Mouse (Mus musculus): ENCODE measurements around the gene Pld6. TPM values are rescaled to one million over a fixed set of nuclear protein-coding genes. Genes with fewer than 3 reads are reported as not detected.

Pld6 gene
- total RNA-seq (2022): 1 to 10 TPM in 2 of 4 experiments, under 1 TPM in 2; 0.60 to 1.2 (median 0.89) TPM

- DNase-seq (ENCODE audit: low spot score): no peak
Observed at GRCm38 (mm10) chr11:59787199-59787781, at the start of gene Pld6. TSS of gene Pld6 (minus strand) at chr11:59787645.

- DNase-seq (ENCODE audit: low spot score): no peak
Observed at GRCm38 (mm10) chr11:59821625-59822024, 34.2 kb upstream of the Pld6 start.

DNA sequence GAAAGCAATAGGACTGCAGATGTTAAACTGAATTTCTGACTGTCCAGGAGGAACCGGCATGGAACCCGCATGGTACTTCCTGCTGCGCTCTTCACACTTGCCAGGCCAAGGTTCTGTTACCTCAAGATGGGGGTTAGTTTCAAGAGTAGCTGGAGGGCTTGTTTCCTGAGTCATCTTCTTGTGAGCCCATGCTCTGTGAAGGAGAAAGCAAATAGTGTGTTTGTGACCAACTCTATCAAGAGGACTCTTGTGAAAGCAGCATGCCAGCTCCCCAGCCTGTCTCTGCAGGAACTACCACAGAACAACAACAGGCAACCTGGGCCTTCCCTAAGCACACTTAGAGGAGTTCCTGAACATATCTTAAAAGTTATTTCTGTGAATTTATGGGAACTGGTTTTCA is 30.5 kb upstream of the Pld6 start:
- DNase-seq (ENCODE audit: low spot score): no peak

GRCm38 (mm10) chr11:59815482-59816065 is 28.1 kb upstream of the Pld6 start:
- no peak for DNase-seq (ENCODE audit: low spot score)

DNA sequence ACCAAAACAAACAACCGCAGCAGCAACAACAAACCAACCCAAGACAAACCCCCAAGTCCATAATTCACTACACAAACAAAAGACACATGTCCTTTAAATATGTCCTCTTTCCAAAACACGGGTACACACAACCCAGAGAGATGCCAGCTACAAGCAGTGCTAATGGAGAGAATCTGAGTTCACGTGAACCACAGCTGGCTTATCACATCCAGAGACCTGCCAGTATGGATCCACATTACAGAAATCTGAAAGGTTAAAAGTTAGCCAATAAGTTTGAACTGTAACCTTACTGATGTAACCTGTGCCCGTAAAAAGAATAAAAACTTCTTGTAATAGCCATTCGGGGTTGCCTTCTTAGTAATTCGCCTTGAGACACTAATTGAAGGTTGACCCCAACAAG is 27.5 kb upstream of the Pld6 start:
- DNase-seq (ENCODE audit: low spot score): no peak

DNA sequence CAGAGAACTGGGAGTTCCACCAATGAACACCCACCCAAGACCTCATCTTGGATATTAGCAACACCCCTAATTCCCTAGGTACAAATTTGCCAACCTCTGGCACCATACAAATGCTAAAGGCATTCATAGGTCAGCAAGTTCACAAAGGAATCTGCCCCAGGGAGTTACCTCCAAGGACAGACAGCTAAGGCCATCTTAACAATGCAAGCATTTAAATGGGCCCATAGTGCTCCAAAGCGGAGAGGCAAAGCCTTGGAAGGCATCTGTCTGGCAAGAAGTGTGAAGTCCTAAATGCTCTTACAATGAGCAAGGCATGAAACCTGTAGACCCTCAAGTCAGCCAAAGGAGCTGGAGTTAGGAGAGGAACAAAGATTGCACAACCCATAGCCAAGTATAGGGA is 26.9 kb upstream of the Pld6 start:
- DNase-seq (ENCODE audit: low spot score): no peak

- no peak for DNase-seq (ENCODE audit: low spot score)
Observed at GRCm38 (mm10) chr11:59813276-59813675, 25.8 kb upstream of the Pld6 start.

- no peak for DNase-seq (ENCODE audit: low spot score)
Observed at GRCm38 (mm10) chr11:59811211-59811610, 23.8 kb upstream of the Pld6 start.

GRCm38 (mm10) chr11:59810480-59811158 is 23.2 kb upstream of the Pld6 start:
- no peak for DNase-seq (ENCODE audit: low spot score)

GRCm38 (mm10) chr11:59809670-59810474 is 22.4 kb upstream of the Pld6 start, which contains the start of gene Flcn:
TSS of gene Flcn (minus strand) at chr11:59810016.
- DNase-seq (ENCODE audit: low spot score): peak; percentile 88

DNA sequence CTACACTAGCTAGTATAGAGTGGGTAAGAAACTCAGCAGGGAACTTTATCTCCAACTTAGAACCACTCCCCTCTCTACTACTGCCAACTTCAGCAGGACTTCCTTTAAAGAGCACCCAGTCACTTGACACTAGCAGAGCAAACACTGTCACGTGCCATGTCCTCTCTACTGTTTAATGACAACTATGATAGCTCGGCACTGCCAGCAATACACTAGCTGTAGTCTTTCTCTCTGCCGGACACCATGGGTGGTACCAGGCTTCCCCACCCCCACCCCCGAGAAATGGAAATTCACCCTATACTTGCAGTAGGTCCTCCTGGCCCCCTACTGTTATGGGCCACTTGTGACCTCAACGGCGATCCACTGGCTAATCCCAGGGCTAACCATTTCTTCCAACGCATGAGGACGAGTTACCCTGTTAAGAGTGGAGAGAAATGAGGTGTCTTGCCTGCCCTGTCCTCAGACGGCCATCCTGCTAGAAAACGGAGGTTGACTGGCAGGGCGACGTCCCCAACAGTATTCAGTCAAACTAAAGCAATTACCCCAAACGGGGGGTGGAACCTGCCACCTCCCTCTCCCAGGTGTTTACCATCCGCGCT is 21.7 kb upstream of the Pld6 start:
- DNase-seq (ENCODE audit: low spot score): peak; percentile 75

- no peak for DNase-seq (ENCODE audit: low spot score)
Observed at GRCm38 (mm10) chr11:59808170-59808960, 20.9 kb upstream of the Pld6 start.

- DNase-seq (ENCODE audit: low spot score): no peak
Observed at GRCm38 (mm10) chr11:59805656-59806055, 18.2 kb upstream of the Pld6 start.

DNA sequence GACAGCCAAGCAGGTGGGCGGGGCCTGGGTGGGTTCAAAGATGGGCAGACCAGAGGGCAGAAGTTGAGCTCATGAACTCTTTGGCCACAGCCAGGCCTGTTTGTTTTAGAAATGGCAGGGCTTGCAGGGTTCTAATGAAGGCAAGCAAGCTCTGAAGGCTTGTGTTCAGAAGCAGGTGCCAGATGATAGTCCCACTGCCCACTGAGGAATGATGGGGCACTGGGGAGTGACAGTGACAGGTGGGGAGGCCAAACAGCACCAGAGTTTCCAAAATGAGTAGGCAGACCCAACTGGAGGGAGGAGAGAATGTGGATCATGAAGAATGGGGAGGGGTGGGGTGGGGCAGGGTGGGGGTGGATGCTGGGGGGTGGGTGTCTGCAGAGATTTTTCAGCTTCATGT is 17.8 kb upstream of the Pld6 start:
- DNase-seq (ENCODE audit: low spot score): no peak

DNA sequence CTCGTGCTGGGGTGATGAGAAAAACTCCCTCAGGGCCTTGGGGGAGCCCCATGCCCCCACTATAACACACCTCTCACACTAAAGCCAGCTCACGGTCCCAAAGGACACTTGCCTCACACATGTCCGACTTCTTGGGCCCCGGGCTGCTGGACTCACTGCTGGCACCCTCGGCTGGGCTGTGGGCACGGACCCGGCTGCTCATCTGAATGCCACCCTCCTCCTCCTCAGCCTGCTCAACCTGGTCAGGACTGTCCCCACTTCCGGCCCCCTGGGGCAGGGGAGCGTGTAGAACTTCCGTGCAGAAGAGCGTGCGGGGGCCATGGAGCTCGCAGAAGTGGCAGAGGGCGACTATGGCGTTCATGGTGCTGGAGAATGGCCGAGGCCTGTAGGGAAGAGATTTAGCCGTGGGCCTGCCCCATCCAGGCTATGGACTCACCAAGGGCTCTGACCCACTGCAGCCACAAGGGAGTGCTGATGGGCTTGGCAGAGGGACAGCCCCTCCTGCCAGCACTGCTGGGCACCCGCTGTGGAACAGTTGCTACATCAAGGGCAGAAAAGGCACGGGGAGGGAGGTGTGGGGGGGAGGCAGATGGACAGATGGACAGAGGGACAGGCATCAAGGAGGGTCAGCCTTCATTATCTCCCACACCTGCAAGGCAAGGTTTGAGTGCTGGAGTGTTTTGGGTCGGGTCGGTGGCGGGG is 17.1 kb upstream of the Pld6 start:
- no peak for DNase-seq (ENCODE audit: low spot score)

GRCm38 (mm10) chr11:59803516-59803915 is 16.1 kb upstream of the Pld6 start:
- no peak for DNase-seq (ENCODE audit: low spot score)

GRCm38 (mm10) chr11:59801881-59802280 is 14.4 kb upstream of the Pld6 start:
- no peak for DNase-seq (ENCODE audit: low spot score)

DNA sequence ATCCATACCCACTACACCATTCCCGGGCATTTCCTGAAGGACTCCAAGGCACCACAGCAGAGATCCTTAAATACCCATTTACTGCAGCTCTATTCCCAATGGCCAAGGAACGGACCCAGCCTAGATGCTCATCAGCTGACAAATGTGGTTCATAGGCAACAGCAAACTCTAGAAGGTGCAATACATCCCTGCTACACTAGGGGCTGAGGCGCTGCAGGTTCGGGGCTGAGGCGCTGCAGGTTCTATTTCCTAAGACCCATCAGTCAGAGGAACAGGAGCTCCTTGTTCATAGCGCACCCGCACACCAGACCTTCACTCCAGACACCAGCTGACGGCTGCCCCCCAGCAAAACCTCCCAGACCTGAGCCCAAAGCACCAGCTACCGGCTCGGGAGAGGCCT is 13.0 kb upstream of the Pld6 start:
- no peak for DNase-seq (ENCODE audit: low spot score)

GRCm38 (mm10) chr11:59793390-59793789 is 5.9 kb upstream of the Pld6 start:
- no peak for DNase-seq (ENCODE audit: low spot score)

GRCm38 (mm10) chr11:59789311-59789710 is 1.9 kb upstream of the Pld6 start:
- DNase-seq (ENCODE audit: low spot score): no peak
